Mouse (Mus musculus): ENCODE measurements around the gene Ccdc187. TPM values are rescaled to one million over a fixed set of nuclear protein-coding genes. Genes with fewer than 3 reads are reported as not detected.
A peak's percentile ranks its signal among the peaks of the same experiment; 100 is the strongest.

Gene Ccdc187
- polyA plus RNA-seq, 1 experiment: 0.02 TPM

- Histone ChIP-seq H3K4me3 (ENCODE audit: insufficient read depth, low read depth, low read length) (no peak overlapping the region), H3K36me3 (ENCODE audit: control insufficient read depth, insufficient read depth, low read length) (no peaks in the 10 kb centered on the region), H3K4me1 (ENCODE audit: control insufficient read depth, insufficient read depth, low read length) (no peaks in the 10 kb centered on the region), H3K27me3 (replicated peaks; ENCODE audit: control insufficient read depth, insufficient read depth, low read length) (no peaks in the 10 kb centered on the region), H3K27ac (ENCODE audit: insufficient read depth, low read depth, low read length) (no peak overlapping the region)
- TF ChIP-seq CTCF (conservative IDR thresholded peaks at IDR 0.05; ENCODE audit: insufficient read depth, insufficient read length, low read depth, low read length) (no peak), POLR2A (IDR thresholded peaks at IDR 0.05; ENCODE audit: low read depth, low read length) (no peak)
- DNase-seq: no peak
- WGBS: 71% methylated on average over 11 of the region's 11 CpGs
Measured at GRCm38 (mm10) chr2:26280594-26280993, 13.8 kb downstream of the Ccdc187 start.

- no peak overlapping the region for H3K27ac ChIP-seq (ENCODE audit: insufficient read depth, low read depth, low read length)
- no peaks in the 10 kb centered on the region for H3K27me3 ChIP-seq (replicated peaks; ENCODE audit: control insufficient read depth, insufficient read depth, low read length)
- no peak for DNase-seq
- H3K36me3 ChIP-seq (ENCODE audit: control insufficient read depth, insufficient read depth, low read length): no peaks in the 10 kb centered on the region
- H3K4me1 ChIP-seq (ENCODE audit: control insufficient read depth, insufficient read depth, low read length): no peaks in the 10 kb centered on the region
- WGBS: 73% methylated on average over 3 of the region's 3 CpGs
- no peak overlapping the region for H3K4me3 ChIP-seq (ENCODE audit: insufficient read depth, low read depth, low read length)
- TF ChIP-seq CTCF (conservative IDR thresholded peaks at IDR 0.05; ENCODE audit: insufficient read depth, insufficient read length, low read depth, low read length): no peak
- no peak for TF ChIP-seq POLR2A (IDR thresholded peaks at IDR 0.05; ENCODE audit: low read depth, low read length)
Measured at GRCm38 (mm10) chr2:26279712-26280111, 14.6 kb downstream of the Ccdc187 start.

GRCm38 (mm10) chr2:26273611-26274010, 20.7 kb downstream of the Ccdc187 start:
- DNase-seq: peak; percentile 65
- H3K27ac ChIP-seq (ENCODE audit: insufficient read depth, low read depth, low read length): no peak overlapping the region
- TF ChIP-seq POLR2A (IDR thresholded peaks at IDR 0.05; ENCODE audit: low read depth, low read length) (no peak), CTCF (conservative IDR thresholded peaks at IDR 0.05; ENCODE audit: insufficient read depth, insufficient read length, low read depth, low read length) (peak; percentile 87)
- no peaks in the 10 kb centered on the region for H3K36me3 ChIP-seq (ENCODE audit: control insufficient read depth, insufficient read depth, low read length)
- H3K4me3 ChIP-seq (ENCODE audit: insufficient read depth, low read depth, low read length): no peak overlapping the region
- no peaks in the 10 kb centered on the region for H3K27me3 ChIP-seq (replicated peaks; ENCODE audit: control insufficient read depth, insufficient read depth, low read length)
- WGBS: 18% methylated on average over 7 of the region's 7 CpGs
- H3K4me1 ChIP-seq (ENCODE audit: control insufficient read depth, insufficient read depth, low read length): no peaks in the 10 kb centered on the region

GRCm38 (mm10) chr2:26268216-26268615, 26.1 kb downstream of the Ccdc187 start:
- TF ChIP-seq CTCF (conservative IDR thresholded peaks at IDR 0.05; ENCODE audit: insufficient read depth, insufficient read length, low read depth, low read length) (no peak), POLR2A (IDR thresholded peaks at IDR 0.05; ENCODE audit: low read depth, low read length) (no peak)

GRCm38 (mm10) chr2:26266066-26266742, 28.2 kb downstream of the Ccdc187 start:
- no peak for TF ChIP-seq POLR2A (IDR thresholded peaks at IDR 0.05; ENCODE audit: low read depth, low read length)
- no peak for TF ChIP-seq CTCF (conservative IDR thresholded peaks at IDR 0.05; ENCODE audit: insufficient read depth, insufficient read length, low read depth, low read length)
- H3K4me3 ChIP-seq (ENCODE audit: insufficient read depth, low read depth, low read length): no peak overlapping the region
- DNase-seq: no peak
- no peaks in the 10 kb centered on the region for H3K4me1 ChIP-seq (ENCODE audit: control insufficient read depth, insufficient read depth, low read length)
- no peaks in the 10 kb centered on the region for H3K27me3 ChIP-seq (replicated peaks; ENCODE audit: control insufficient read depth, insufficient read depth, low read length)
- H3K27ac ChIP-seq (ENCODE audit: insufficient read depth, low read depth, low read length): no peak overlapping the region
- H3K36me3 ChIP-seq (ENCODE audit: control insufficient read depth, insufficient read depth, low read length): no peaks in the 10 kb centered on the region
- 79% methylated on average over 10 of the region's 10 CpGs for WGBS

More at GRCm38 (mm10) chr2:26268216-26268615, 26.1 kb downstream of the Ccdc187 start:
- Histone ChIP-seq H3K27ac (ENCODE audit: insufficient read depth, low read depth, low read length) (no peak overlapping the region), H3K27me3 (replicated peaks; ENCODE audit: control insufficient read depth, insufficient read depth, low read length) (no peaks in the 10 kb centered on the region), H3K4me1 (ENCODE audit: control insufficient read depth, insufficient read depth, low read length) (no peaks in the 10 kb centered on the region), H3K4me3 (ENCODE audit: insufficient read depth, low read depth, low read length) (no peak overlapping the region), H3K36me3 (ENCODE audit: control insufficient read depth, insufficient read depth, low read length) (no peaks in the 10 kb centered on the region)
- no peak for DNase-seq
- WGBS: 52% methylated on average over 3 of the region's 3 CpGs

- no peak overlapping the region for H3K27ac ChIP-seq (ENCODE audit: insufficient read depth, low read depth, low read length)
- no peaks in the 10 kb centered on the region for H3K4me1 ChIP-seq (ENCODE audit: control insufficient read depth, insufficient read depth, low read length)
- no peaks in the 10 kb centered on the region for H3K36me3 ChIP-seq (ENCODE audit: control insufficient read depth, insufficient read depth, low read length)
- no peaks in the 10 kb centered on the region for H3K27me3 ChIP-seq (replicated peaks; ENCODE audit: control insufficient read depth, insufficient read depth, low read length)
- 64% methylated on average over 2 of the region's 2 CpGs for WGBS
- no peak for TF ChIP-seq CTCF (conservative IDR thresholded peaks at IDR 0.05; ENCODE audit: insufficient read depth, insufficient read length, low read depth, low read length)
- no peak for TF ChIP-seq POLR2A (IDR thresholded peaks at IDR 0.05; ENCODE audit: low read depth, low read length)
- no peak for DNase-seq
- H3K4me3 ChIP-seq (ENCODE audit: insufficient read depth, low read depth, low read length): no peak overlapping the region
Measured at GRCm38 (mm10) chr2:26265095-26265494, 29.3 kb downstream of the Ccdc187 start.

GRCm38 (mm10) chr2:26264646-26265045, 29.7 kb downstream of the Ccdc187 start:
- H3K27me3 ChIP-seq (replicated peaks; ENCODE audit: control insufficient read depth, insufficient read depth, low read length): no peaks in the 10 kb centered on the region
- no peak for DNase-seq
- no peak overlapping the region for H3K27ac ChIP-seq (ENCODE audit: insufficient read depth, low read depth, low read length)
- H3K4me1 ChIP-seq (ENCODE audit: control insufficient read depth, insufficient read depth, low read length): no peaks in the 10 kb centered on the region
- TF ChIP-seq CTCF (conservative IDR thresholded peaks at IDR 0.05; ENCODE audit: insufficient read depth, insufficient read length, low read depth, low read length): no peak
- no peak for TF ChIP-seq POLR2A (IDR thresholded peaks at IDR 0.05; ENCODE audit: low read depth, low read length)
- H3K36me3 ChIP-seq (ENCODE audit: control insufficient read depth, insufficient read depth, low read length): no peaks in the 10 kb centered on the region
- no peak overlapping the region for H3K4me3 ChIP-seq (ENCODE audit: insufficient read depth, low read depth, low read length)
- 53% methylated on average over 4 of the region's 4 CpGs for WGBS

Data from kidney, adult 2 months (tissue).